Mouse (Mus musculus): ENCODE results near the gene Ly75. TPM values are rescaled to one million over a fixed set of nuclear protein-coding genes. Genes with fewer than 3 reads are reported as not detected.

The Ly75 gene
- 3.5 and 4.0 TPM in 2 replicates for polyA plus RNA-seq (2014; fragmentation: Nextera tagmentation; extraction: Ambion mirVana)

GRCm38 (mm10) chr2:60382858-60383669, at the start of gene Ly75:
Ly75 (minus strand) TSS chr2:60383303.
- no peak within 1 kb of the TSS for H3K27ac ChIP-seq (replicated peaks; ENCODE audit: low read depth, low read length)
- ATAC-seq (replicated peaks; ENCODE audit: insufficient number of reproducible peaks, low FRiP score, low TSS enrichment, low read depth) (peak; percentile 97), DNase-seq (ENCODE audit: low spot score) (peak; percentile 93)
- peak within 1 kb of the TSS; percentile 80 for H3K4me2 ChIP-seq (ENCODE audit: low read depth, low read length)
- H3K4me1 ChIP-seq (ENCODE audit: control insufficient read depth, insufficient read depth, low read length) = no peaks in the 10 kb centered on the region
- H3K36me3 ChIP-seq (replicated peaks; ENCODE audit: control insufficient read depth, insufficient read depth, low read depth, low read length) = no peaks in the 10 kb centered on the region
- H3K27me3 ChIP-seq (ENCODE audit: control insufficient read depth, insufficient read depth, low read length) = no peaks in the 10 kb centered on the region
- peak within 1 kb of the TSS; percentile 69 for H3K9ac ChIP-seq (replicated peaks; ENCODE audit: low read length)
- under 1% methylated on average over 46 of the region's 46 CpGs for WGBS
- no peaks in the 10 kb centered on the region for H3K9me3 ChIP-seq (replicated peaks; ENCODE audit: control insufficient read depth, low read length)
- peak within 1 kb of the TSS; percentile 56 for H3K4me3 ChIP-seq (ENCODE audit: low read depth, low read length)

- no peak overlapping the region for H3K4me2 ChIP-seq (ENCODE audit: low read depth, low read length)
- no peak overlapping the region for H3K4me3 ChIP-seq (ENCODE audit: low read depth, low read length)
- no peak for ATAC-seq (replicated peaks; ENCODE audit: insufficient number of reproducible peaks, low FRiP score, low TSS enrichment, low read depth)
- WGBS = 82% methylated on average over 8 of the region's 8 CpGs
- H3K9ac ChIP-seq (replicated peaks; ENCODE audit: low read length) = no peak overlapping the region
- H3K27ac ChIP-seq (replicated peaks; ENCODE audit: low read depth, low read length) = no peak overlapping the region
- no peak for DNase-seq (ENCODE audit: low spot score)
- no peaks in the 10 kb centered on the region for H3K36me3 ChIP-seq (replicated peaks; ENCODE audit: control insufficient read depth, insufficient read depth, low read depth, low read length)
- no peaks in the 10 kb centered on the region for H3K4me1 ChIP-seq (ENCODE audit: control insufficient read depth, insufficient read depth, low read length)
- no peaks in the 10 kb centered on the region for H3K9me3 ChIP-seq (replicated peaks; ENCODE audit: control insufficient read depth, low read length)
- H3K27me3 ChIP-seq (ENCODE audit: control insufficient read depth, insufficient read depth, low read length) = no peaks in the 10 kb centered on the region
Measured at GRCm38 (mm10) chr2:60430315-60431021, 47.4 kb upstream of the Ly75 start.

DNA sequence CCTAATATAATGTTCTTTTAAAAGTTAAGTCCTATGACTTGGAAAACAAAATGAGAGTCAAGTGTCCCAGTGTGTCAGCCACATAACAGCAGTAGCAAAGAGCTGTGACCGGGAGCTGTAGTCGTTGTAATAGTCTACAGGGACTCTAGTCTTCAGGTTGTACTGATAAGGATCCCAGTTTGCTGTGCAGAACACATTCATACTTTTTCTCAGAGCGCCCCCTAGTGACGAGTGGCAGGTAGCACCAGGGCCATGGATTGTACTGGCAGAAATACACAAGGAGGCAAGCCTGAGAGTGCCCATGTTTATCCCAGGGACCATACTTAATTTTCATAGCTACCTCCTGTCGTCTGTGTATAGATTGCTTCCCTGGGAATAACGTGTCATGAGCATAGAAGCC, 35.0 kb upstream of the Ly75 start:
- peak; percentile 83 for DNase-seq (ENCODE audit: low spot score)
- peak; percentile 72; the same call in 1 of the 2 replicates for ATAC-seq (replicated peaks; ENCODE audit: insufficient number of reproducible peaks, low FRiP score, low TSS enrichment, low read depth)
- no peaks in the 10 kb centered on the region for H3K9me3 ChIP-seq (replicated peaks; ENCODE audit: control insufficient read depth, low read length)
- no peak overlapping the region for H3K4me2 ChIP-seq (ENCODE audit: low read depth, low read length)
- no peak overlapping the region for H3K9ac ChIP-seq (replicated peaks; ENCODE audit: low read length)
- H3K36me3 ChIP-seq (replicated peaks; ENCODE audit: control insufficient read depth, insufficient read depth, low read depth, low read length) = no peaks in the 10 kb centered on the region
- 3% methylated on average over 6 of the region's 6 CpGs for WGBS
- no peaks in the 10 kb centered on the region for H3K4me1 ChIP-seq (ENCODE audit: control insufficient read depth, insufficient read depth, low read length)
- no peaks in the 10 kb centered on the region for H3K27me3 ChIP-seq (ENCODE audit: control insufficient read depth, insufficient read depth, low read length)
- H3K4me3 ChIP-seq (ENCODE audit: low read depth, low read length) = no peak overlapping the region
- no peak overlapping the region for H3K27ac ChIP-seq (replicated peaks; ENCODE audit: low read depth, low read length)

GRCm38 (mm10) chr2:60414334-60414733, 31.2 kb upstream of the Ly75 start:
- H3K4me1 ChIP-seq (ENCODE audit: control insufficient read depth, insufficient read depth, low read length) = no peaks in the 10 kb centered on the region
- WGBS = 59% methylated on average over 8 of the region's 8 CpGs
- no peak overlapping the region for H3K4me3 ChIP-seq (ENCODE audit: low read depth, low read length)
- no peaks in the 10 kb centered on the region for H3K9me3 ChIP-seq (replicated peaks; ENCODE audit: control insufficient read depth, low read length)
- H3K27me3 ChIP-seq (ENCODE audit: control insufficient read depth, insufficient read depth, low read length) = no peaks in the 10 kb centered on the region
- H3K27ac ChIP-seq (replicated peaks; ENCODE audit: low read depth, low read length) = no peak overlapping the region
- no peak overlapping the region for H3K4me2 ChIP-seq (ENCODE audit: low read depth, low read length)
- no peak overlapping the region for H3K9ac ChIP-seq (replicated peaks; ENCODE audit: low read length)
- DNase-seq (ENCODE audit: low spot score) = no peak
- ATAC-seq (replicated peaks; ENCODE audit: insufficient number of reproducible peaks, low FRiP score, low TSS enrichment, low read depth) = no peak
- H3K36me3 ChIP-seq (replicated peaks; ENCODE audit: control insufficient read depth, insufficient read depth, low read depth, low read length) = no peaks in the 10 kb centered on the region

GRCm38 (mm10) chr2:60413006-60413650, 30.0 kb upstream of the Ly75 start:
- Histone ChIP-seq H3K4me3 (ENCODE audit: low read depth, low read length) (no peak overlapping the region), H3K27ac (replicated peaks; ENCODE audit: low read depth, low read length) (no peak overlapping the region), H3K4me2 (ENCODE audit: low read depth, low read length) (no peak overlapping the region), H3K36me3 (replicated peaks; ENCODE audit: control insufficient read depth, insufficient read depth, low read depth, low read length) (no peaks in the 10 kb centered on the region), H3K27me3 (ENCODE audit: control insufficient read depth, insufficient read depth, low read length) (no peaks in the 10 kb centered on the region), H3K9me3 (replicated peaks; ENCODE audit: control insufficient read depth, low read length) (no peaks in the 10 kb centered on the region), H3K4me1 (ENCODE audit: control insufficient read depth, insufficient read depth, low read length) (no peaks in the 10 kb centered on the region), H3K9ac (replicated peaks; ENCODE audit: low read length) (no peak overlapping the region)
- ATAC-seq (replicated peaks; ENCODE audit: insufficient number of reproducible peaks, low FRiP score, low TSS enrichment, low read depth) (no peak), DNase-seq (ENCODE audit: low spot score) (peak; percentile 12)
- WGBS = 83% methylated on average over 18 of the region's 18 CpGs

DNA sequence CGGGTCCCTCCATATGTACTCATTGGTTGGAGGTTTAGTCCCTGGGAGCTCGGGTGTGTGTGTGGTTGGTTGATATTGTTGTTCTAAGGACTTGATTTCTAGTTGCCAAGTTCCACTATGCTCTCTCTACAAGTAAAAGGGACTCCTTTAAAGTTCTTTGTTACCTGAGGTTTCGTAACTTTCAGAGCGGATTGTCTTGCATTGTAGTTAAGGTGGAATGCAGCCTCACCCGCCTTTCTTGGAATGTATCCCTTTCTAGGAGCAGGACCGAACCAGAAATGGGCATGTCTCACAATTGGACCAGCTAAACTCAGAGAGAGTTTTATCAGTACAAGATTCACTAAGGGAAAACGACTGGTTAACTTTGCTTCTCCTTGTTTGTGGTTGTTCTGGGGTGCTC, 28.1 kb upstream of the Ly75 start:
- Histone ChIP-seq H3K4me3 (ENCODE audit: low read depth, low read length) (no peak overlapping the region), H3K4me2 (ENCODE audit: low read depth, low read length) (no peak overlapping the region), H3K4me1 (ENCODE audit: control insufficient read depth, insufficient read depth, low read length) (no peaks in the 10 kb centered on the region), H3K27ac (replicated peaks; ENCODE audit: low read depth, low read length) (no peak overlapping the region), H3K36me3 (replicated peaks; ENCODE audit: control insufficient read depth, insufficient read depth, low read depth, low read length) (no peaks in the 10 kb centered on the region), H3K9ac (replicated peaks; ENCODE audit: low read length) (no peak overlapping the region), H3K9me3 (replicated peaks; ENCODE audit: control insufficient read depth, low read length) (no peaks in the 10 kb centered on the region), H3K27me3 (ENCODE audit: control insufficient read depth, insufficient read depth, low read length) (no peaks in the 10 kb centered on the region)
- no peak for DNase-seq (ENCODE audit: low spot score)
- no peak for ATAC-seq (replicated peaks; ENCODE audit: insufficient number of reproducible peaks, low FRiP score, low TSS enrichment, low read depth)
- WGBS = 87% methylated on average over 7 of the region's 7 CpGs

GRCm38 (mm10) chr2:60409989-60410763, 27.1 kb upstream of the Ly75 start:
- Histone ChIP-seq H3K27me3 (ENCODE audit: control insufficient read depth, insufficient read depth, low read length) (no peaks in the 10 kb centered on the region), H3K4me2 (ENCODE audit: low read depth, low read length) (no peak overlapping the region), H3K4me3 (ENCODE audit: low read depth, low read length) (no peak overlapping the region), H3K27ac (replicated peaks; ENCODE audit: low read depth, low read length) (no peak overlapping the region), H3K36me3 (replicated peaks; ENCODE audit: control insufficient read depth, insufficient read depth, low read depth, low read length) (no peaks in the 10 kb centered on the region), H3K4me1 (ENCODE audit: control insufficient read depth, insufficient read depth, low read length) (no peaks in the 10 kb centered on the region), H3K9ac (replicated peaks; ENCODE audit: low read length) (no peak overlapping the region), H3K9me3 (replicated peaks; ENCODE audit: control insufficient read depth, low read length) (no peaks in the 10 kb centered on the region)
- WGBS = 71% methylated on average over 11 of the region's 11 CpGs
- no peak for DNase-seq (ENCODE audit: low spot score)
- ATAC-seq (replicated peaks; ENCODE audit: insufficient number of reproducible peaks, low FRiP score, low TSS enrichment, low read depth) = no peak
